Mouse (Mus musculus): ENCODE data around the gene Diaph2.

DNA sequence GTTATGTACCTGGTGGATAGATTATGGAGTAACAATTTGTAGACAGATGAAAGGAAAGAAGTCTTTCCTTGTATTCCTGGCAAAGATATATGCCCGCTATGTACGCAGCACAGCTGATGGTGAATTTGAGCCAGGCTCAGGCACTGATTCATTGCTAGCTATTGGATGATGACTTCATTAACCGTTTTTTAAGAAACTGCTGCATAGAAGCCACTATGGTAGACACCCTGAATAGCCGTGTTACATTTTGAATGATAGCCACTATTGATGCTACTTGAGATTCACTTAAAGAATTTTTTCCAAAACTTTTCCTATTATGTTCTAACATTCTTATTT, 702.9 kb downstream of the Diaph2 start:
- no peak for TF ChIP-seq FLI1 (IDR thresholded peaks at IDR 0.05; ENCODE audit: low read length)
- TF ChIP-seq GATA1 (IDR thresholded peaks at IDR 0.05; ENCODE audit: borderline replicate concordance, low read length) = no peak

All from megakaryocyte, embryonic 14.5 days (primary cell).